Mouse (Mus musculus) effector memory CD4-positive, alpha-beta T cell, adult 7 months (primary cell): ENCODE measurements around the gene Mfap3l. TPM values are rescaled to one million over a fixed set of nuclear protein-coding genes. Genes with fewer than 3 reads are reported as not detected.

Experiments used
- polyA plus RNA-seq: library from polyadenylated mRNA; unstranded; fragments of 100-300 nt; shearing (Covaris generic); gene quantifications from one replicate; pipeline ENCODE4 v1.2.1, GENCODE M21; 2017

Gene Mfap3l
- 0.27 TPM for polyA plus RNA-seq

GRCm38 (mm10) chr8:60632250-60632932, at the start of gene Mfap3l:
Gene Mfap3l (plus strand): TSS chr8:60632827.

Other genes starting within 250 kb of the Mfap3l start
- not detected for gene Gm10283, start 129.6 kb upstream of the Mfap3l start, polyA plus RNA-seq
- not detected for gene Aadat, start 126.9 kb upstream of the Mfap3l start, polyA plus RNA-seq